Mouse (Mus musculus): ENCODE data around the gene Shank1. TPM values are rescaled to one million over a fixed set of nuclear protein-coding genes. Genes with fewer than 3 reads are reported as not detected.

The Shank1 gene
- total RNA-seq (2023) = 1.8 TPM

DNA sequence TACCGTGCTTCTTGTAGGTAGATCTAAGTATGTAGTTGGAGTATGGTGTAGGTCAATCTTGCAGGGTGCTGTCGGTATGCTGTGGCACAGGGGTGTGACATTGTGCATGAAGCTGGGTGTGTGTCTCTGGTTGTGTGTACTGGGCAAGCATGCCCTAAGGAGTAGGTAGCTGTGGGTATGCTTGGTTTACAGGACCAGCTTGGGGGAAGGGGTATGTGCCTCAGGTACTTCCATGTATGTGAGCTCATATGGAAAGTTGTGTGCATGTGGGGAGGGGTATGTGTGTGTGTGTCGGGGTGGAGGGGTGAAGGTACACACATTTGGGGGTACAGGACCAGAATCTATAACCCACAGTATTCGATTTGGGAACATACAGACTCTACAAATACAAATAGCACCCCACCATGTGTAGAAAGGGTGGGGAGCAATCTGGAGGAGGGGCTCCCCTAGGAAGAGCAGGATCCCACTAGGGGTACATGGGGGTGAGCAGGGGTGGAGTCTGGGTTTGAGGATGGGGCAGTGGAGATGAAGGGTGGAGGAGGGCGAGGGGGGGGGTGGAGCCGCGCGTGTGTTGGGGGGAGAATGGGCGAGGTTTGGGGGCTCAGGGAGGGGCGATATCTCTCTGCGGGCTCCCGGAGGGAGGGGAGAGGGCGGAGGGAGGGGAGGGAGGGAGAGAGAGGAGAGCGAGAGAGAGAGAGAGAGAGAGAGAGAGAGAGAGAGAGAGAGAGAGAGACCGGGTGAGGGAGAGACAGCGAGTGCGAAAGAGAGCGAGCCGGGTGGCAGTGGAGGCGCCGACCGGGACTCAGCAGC is at the start of gene Shank1:
Gene Shank1 (plus strand): TSS at position 779 of the 810 bp plus-strand sequence.

DNA sequence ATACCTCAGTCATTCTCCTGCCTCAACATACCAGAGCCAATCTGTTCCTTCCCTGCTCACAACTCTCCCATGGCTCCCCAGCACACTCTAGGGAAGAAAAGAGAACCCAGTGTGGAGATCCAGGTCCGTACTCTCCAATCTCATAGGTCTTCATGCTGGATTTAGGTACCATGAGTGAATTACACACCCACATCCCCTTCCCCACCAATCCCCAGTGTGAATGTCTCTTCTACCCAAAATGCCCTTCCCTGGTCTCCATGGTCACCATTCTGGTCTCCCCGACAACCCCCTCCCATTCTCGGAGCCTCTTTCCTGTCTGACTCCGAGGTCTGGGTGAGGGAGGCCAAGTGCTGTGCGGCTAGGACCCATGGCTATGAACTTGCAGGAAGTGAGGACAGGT is 48.9 kb upstream of the Shank1 start, which contains the start of gene Gm15517:
Gene Gm15517 (plus strand): TSS at position 301 of the 400 bp plus-strand sequence.

DNA sequence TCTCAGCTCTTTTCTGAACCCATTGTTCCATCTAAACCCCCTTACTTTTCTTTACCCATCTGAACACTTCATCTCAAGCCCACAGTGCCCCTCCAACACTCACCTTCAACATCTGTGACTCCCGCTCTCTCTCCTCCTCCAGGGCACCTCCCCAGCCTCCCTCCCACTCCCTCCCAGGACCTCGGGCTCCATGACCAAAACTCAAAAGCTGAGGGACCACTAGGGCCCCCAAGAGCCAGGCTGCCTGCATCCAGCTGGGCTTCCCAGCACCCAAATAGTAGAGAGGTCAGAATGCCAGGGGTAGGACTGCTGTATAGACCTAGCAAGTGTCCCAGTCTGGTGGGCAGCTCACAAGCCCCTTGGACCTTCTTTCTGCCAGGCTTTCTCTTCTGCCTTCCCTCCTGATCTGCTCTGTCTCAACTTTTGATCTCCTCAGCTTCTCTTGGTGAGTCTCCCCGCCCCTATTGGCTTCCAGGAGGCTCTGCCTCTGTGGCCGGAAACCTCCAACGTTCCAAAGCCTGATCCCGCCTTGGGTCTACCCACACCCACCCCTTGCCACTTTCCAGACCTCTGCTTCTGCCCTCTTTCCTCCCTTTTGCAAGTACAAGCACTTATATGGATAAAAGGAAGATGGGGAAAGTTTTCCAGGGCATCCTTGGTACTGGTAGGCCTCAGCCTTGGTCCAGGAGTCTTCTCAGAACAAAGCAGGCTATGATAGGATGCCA is 3.4 kb upstream of the Shank1 start, which contains the start of gene Clec11a:
Gene Clec11a (minus strand): TSS at position 387 of the 725 bp plus-strand sequence.

DNA sequence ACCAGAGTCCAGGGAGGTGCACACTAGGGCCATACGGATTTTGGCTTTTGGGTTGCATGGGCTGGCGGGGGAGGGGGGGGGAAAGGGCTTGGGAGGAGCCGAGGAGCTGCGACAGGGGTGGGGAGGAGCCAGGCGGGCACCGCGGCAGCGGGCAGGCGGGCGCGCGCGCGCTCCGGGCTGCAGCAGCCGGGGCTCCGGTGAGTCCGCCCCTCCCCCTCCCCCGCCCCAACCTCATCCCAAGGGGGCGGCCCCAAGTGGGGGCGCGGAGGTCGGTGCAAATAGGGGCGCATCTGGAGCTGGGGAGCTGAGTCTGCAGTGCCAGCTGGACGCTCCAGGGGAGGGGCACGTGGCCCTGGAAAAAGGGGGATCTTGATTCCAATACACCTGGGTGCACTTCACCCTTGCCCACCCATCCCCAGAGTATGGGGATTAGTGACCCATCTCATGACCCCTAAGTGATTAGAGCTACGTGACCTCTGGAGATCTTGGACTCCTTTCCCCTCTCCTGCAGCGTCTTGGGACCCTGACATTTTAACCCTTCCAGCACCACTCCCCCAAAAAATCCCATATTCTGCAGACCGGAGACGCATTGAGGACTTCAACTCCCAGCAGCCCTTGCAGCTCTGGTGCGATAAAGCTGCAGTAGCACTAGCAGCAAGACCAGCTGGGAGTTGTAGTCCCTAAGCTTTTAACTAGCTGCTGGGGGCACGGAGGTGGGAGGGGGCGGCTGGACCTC is 74.1 kb downstream of the Shank1 start, which contains the start of gene Syt3:
Gene Syt3 (plus strand): TSS at position 123 of the 736 bp plus-strand sequence.

DNA sequence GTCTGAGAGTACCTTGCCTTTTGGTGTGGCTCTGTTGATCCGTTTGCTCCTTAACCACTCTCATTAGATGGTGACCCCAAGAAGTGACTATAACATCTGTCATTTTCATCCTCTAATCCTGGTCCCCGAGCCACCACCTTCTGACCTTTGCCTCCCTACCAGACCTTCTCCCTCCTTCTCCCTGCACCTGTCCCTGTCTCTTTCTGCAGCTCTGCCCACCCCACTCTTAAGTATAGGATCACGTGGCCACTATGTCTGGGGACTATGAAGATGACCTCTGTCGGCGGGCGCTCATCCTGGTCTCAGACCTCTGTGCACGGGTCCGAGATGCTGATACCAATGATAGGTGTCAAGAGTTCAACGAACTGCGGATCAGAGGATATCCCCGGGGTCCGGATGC is 75.7 kb downstream of the Shank1 start, which contains the start of gene 1700008O03Rik:
Gene 1700008O03Rik (minus strand): TSS at position 101 of the 400 bp plus-strand sequence.

Other genes starting within 250 kb of the Shank1 start
- gene Klk1b21, start 207.9 kb upstream of the Shank1 start, total RNA-seq (2023) = not detected
- gene Klk1b22, start 197.6 kb upstream of the Shank1 start, total RNA-seq (2023) = not detected
- not detected for gene Klk1b16, start 173.5 kb upstream of the Shank1 start, total RNA-seq (2023)
- not detected for gene Klk1b24, start 122.0 kb upstream of the Shank1 start, total RNA-seq (2023)
- not detected for gene Klk1b3, start 112.1 kb upstream of the Shank1 start, total RNA-seq (2023)
- gene Klk1b4, start 102.8 kb upstream of the Shank1 start, total RNA-seq (2023) = not detected
- not detected for gene Klk1b5, start 94.3 kb upstream of the Shank1 start, total RNA-seq (2023)
- not detected for gene Klk1, start 84.9 kb upstream of the Shank1 start, total RNA-seq (2023)
- not detected for gene Gm36864, start 74.1 kb upstream of the Shank1 start, total RNA-seq (2023)
- gene 1700028J19Rik, start 63.6 kb upstream of the Shank1 start, total RNA-seq (2023) = 3.6 TPM
- gene 2410002F23Rik, start 63.5 kb upstream of the Shank1 start, total RNA-seq (2023) = 184 TPM
- gene Acp4, start 52.9 kb upstream of the Shank1 start, total RNA-seq (2023) = not detected
- gene Gm15517, start 48.8 kb upstream of the Shank1 start, total RNA-seq (2023) = not detected
- 1.5 TPM for gene Clec11a, start 3.4 kb upstream of the Shank1 start, total RNA-seq (2023)
- 0.83 TPM for gene Syt3, start 73.8 kb downstream of the Shank1 start, total RNA-seq (2023)
- not detected for gene 1700008O03Rik, start 75.6 kb downstream of the Shank1 start, total RNA-seq (2023)
- gene Lrrc4b, start 118.8 kb downstream of the Shank1 start, total RNA-seq (2023) = not detected
- not detected for gene Aspdh, start 155.1 kb downstream of the Shank1 start, total RNA-seq (2023)
- 62.3 TPM for gene Josd2, start 157.7 kb downstream of the Shank1 start, total RNA-seq (2023)
- gene Emc10, start 186.3 kb downstream of the Shank1 start, total RNA-seq (2023) = 84.1 TPM
- 6.6 TPM for gene Fam71e1, start 186.3 kb downstream of the Shank1 start, total RNA-seq (2023)
- 0.56 TPM for gene Mybpc2, start 214.4 kb downstream of the Shank1 start, total RNA-seq (2023)
- gene Spib, start 221.8 kb downstream of the Shank1 start, total RNA-seq (2023) = 15.9 TPM
- gene Pold1, start 238.6 kb downstream of the Shank1 start, total RNA-seq (2023) = 38.5 TPM
- 315 TPM for gene Nr1h2, start 243.7 kb downstream of the Shank1 start, total RNA-seq (2023)